7 mouse cellular contexts compared by ENCODE assay signal in the genomic region with DNA sequence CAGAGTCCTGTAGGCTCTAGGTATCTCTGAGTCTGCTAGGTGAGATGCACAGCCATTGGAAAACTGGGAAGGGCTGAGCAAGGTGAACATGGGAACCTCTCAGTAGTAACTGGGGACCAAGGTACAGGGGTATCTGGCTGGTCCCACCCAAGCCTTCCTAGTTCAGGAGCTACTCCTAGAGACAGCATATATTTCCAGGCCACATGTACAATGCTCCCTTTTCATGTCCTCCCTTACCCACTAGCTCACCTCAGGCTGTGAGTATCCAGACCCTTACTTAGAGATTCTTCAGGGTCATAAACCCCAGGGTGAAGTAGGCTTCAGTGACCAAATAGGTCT. TPM values are rescaled to one million over a fixed set of nuclear protein-coding genes. Genes with fewer than 3 reads are reported as not detected.
DNase-seq lines count a peak whose midpoint lies in the region; ATAC-seq and TF ChIP-seq lines count a peak whose summit lies in the region.

No protein-coding gene starts in this region.

- H3K4me3 ChIP-seq in lung, embryonic 14.5 days (ENCODE audit: low read depth, low read length): peak overlapping the region; percentile 41
- peak overlapping the region; percentile 43 for H3K4me3 ChIP-seq in forebrain, embryonic 15.5 days
- H3K4me3 ChIP-seq in limb, embryonic 12.5 days (replicated peaks): peak overlapping the region; percentile 46
- peak overlapping the region; percentile 44 for H3K4me3 ChIP-seq in stomach, embryonic 16.5 days (replicated peaks; ENCODE audit: low read length)

- peaks cover 13% of the 10 kb centered on the region for H3K27me3 ChIP-seq in lung, embryonic 14.5 days (ENCODE audit: insufficient read depth, low read length)
- no peaks in the 10 kb centered on the region for H3K27me3 ChIP-seq in forebrain, embryonic 15.5 days
- peaks cover 20% of the 10 kb centered on the region for H3K27me3 ChIP-seq in limb, embryonic 12.5 days
- H3K27me3 ChIP-seq in stomach, embryonic 16.5 days (ENCODE audit: control insufficient read depth, insufficient read depth, low read length): no peaks in the 10 kb centered on the region

- peak; percentile 28; the same call in 1 of the 2 replicates for ATAC-seq in lung, embryonic 14.5 days (ENCODE audit: insufficient read depth)
- peak; percentile 51 for ATAC-seq in forebrain, embryonic 15.5 days (replicated peaks)
- no peak for ATAC-seq in limb, embryonic 12.5 days (ENCODE audit: insufficient number of reproducible peaks, insufficient read depth, low FRiP score, low TSS enrichment, low read depth)
- 0 out of 2 replicates have a peak, but pooled peaks have one; percentile 21 for ATAC-seq in stomach, embryonic 16.5 days (ENCODE audit: insufficient read depth, low FRiP score)
- no peak for ATAC-seq in granulocyte monocyte progenitor cell, adult 5-6 weeks (replicated peaks; ENCODE audit: poor library complexity, severe bottlenecking)

- H3K27ac ChIP-seq in lung, embryonic 14.5 days (ENCODE audit: low read depth): no peak overlapping the region
- no peak overlapping the region for H3K27ac ChIP-seq in forebrain, embryonic 15.5 days (replicated peaks)
- no peak overlapping the region for H3K27ac ChIP-seq in limb, embryonic 12.5 days
- H3K27ac ChIP-seq in stomach, embryonic 16.5 days (ENCODE audit: low read length): no peak overlapping the region

- DNase-seq in lung, embryonic 14.5 days: no peak
- no peak for DNase-seq in lung, postnatal 4 days
- DNase-seq in urinary bladder, postnatal 25 days (ENCODE audit: low spot score): no peak

- no peaks in the 10 kb centered on the region for H3K4me1 ChIP-seq in lung, embryonic 14.5 days (ENCODE audit: insufficient read depth)
- 0 out of 2 replicates have a peak, but pooled peaks cover 5% of the 10 kb centered on the region for H3K4me1 ChIP-seq in forebrain, embryonic 15.5 days
- 0 out of 2 replicates have a peak, but pooled peaks cover 5% of the 10 kb centered on the region for H3K4me1 ChIP-seq in limb, embryonic 12.5 days (replicated peaks)
- H3K4me1 ChIP-seq in stomach, embryonic 16.5 days (ENCODE audit: control insufficient read depth, insufficient read depth, low read length): no peaks in the 10 kb centered on the region

- peak overlapping the region; percentile 56; the same call in 1 of the 2 replicates for H3K9ac ChIP-seq in lung, embryonic 14.5 days
- peak overlapping the region; percentile 44 for H3K9ac ChIP-seq in forebrain, embryonic 15.5 days (replicated peaks)
- H3K9ac ChIP-seq in limb, embryonic 12.5 days (replicated peaks): no peak overlapping the region
- H3K9ac ChIP-seq in stomach, embryonic 16.5 days (ENCODE audit: low read length): peak overlapping the region; percentile 65

- TF ChIP-seq CTCF in lung, embryonic 14.5 days (IDR thresholded peaks at IDR 0.05; ENCODE audit: low read depth): no peak

- no peaks in the 10 kb centered on the region for H3K9me3 ChIP-seq in lung, embryonic 14.5 days (ENCODE audit: low read depth, low read length)
- no peaks in the 10 kb centered on the region for H3K9me3 ChIP-seq in forebrain, embryonic 15.5 days
- H3K9me3 ChIP-seq in limb, embryonic 12.5 days: no peaks in the 10 kb centered on the region
- no peaks in the 10 kb centered on the region for H3K9me3 ChIP-seq in stomach, embryonic 16.5 days (replicated peaks; ENCODE audit: control insufficient read depth, low read length)

- peak overlapping the region; percentile 84 for H3K4me2 ChIP-seq in lung, embryonic 14.5 days
- H3K4me2 ChIP-seq in forebrain, embryonic 15.5 days (replicated peaks): peak overlapping the region; percentile 48
- peak overlapping the region; percentile 83 for H3K4me2 ChIP-seq in limb, embryonic 12.5 days
- H3K4me2 ChIP-seq in stomach, embryonic 16.5 days (ENCODE audit: low read depth, low read length): peak overlapping the region; percentile 72

- no peaks in the 10 kb centered on the region for H3K36me3 ChIP-seq in lung, embryonic 14.5 days (ENCODE audit: insufficient read depth)
- H3K36me3 ChIP-seq in forebrain, embryonic 15.5 days: no peaks in the 10 kb centered on the region
- H3K36me3 ChIP-seq in limb, embryonic 12.5 days: no peaks in the 10 kb centered on the region
- no peaks in the 10 kb centered on the region for H3K36me3 ChIP-seq in stomach, embryonic 16.5 days (ENCODE audit: control insufficient read depth, insufficient read depth, low read length)

RNA-seq across cellular contexts. Expression of a gene that starts 0.6 kb away (rescaled TPM):
- polyA plus RNA-seq in lung, embryonic 14.5 days (2014; fragmentation: Nextera tagmentation; extraction: Ambion mirVana): 12.9 and 13.3 TPM in 2 replicates
- 12.4 and 13.0 TPM in 2 replicates for polyA plus RNA-seq in forebrain, embryonic 15.5 days (2015; fragmentation: Nextera tagmentation; extraction: Ambion mirVana)
- 2.6 and 2.8 TPM in 2 replicates for polyA plus RNA-seq in limb, embryonic 12.5 days (2016; fragmentation: Nextera tagmentation; extraction: Ambion mirVana)
- polyA plus RNA-seq in stomach, embryonic 16.5 days (2015; fragmentation: Nextera tagmentation; extraction: Ambion mirVana): 4.6 and 5.1 TPM in 2 replicates
- 15.3 and 19.3 TPM in 2 replicates for total RNA-seq in granulocyte monocyte progenitor cell, adult 5-6 weeks (2014; fragmentation: Nextera tagmentation)
- 21.8 and 22.4 TPM in 2 replicates for total RNA-seq in granulocyte monocyte progenitor cell, adult 5-6 weeks (2017)

Comparison
In these comparisons a context has a peak if more than half of its experiments do, and no peak if none do; other contexts are left out.
1. ATAC-seq: peak in lung, embryonic 14.5 days (single experiment), forebrain, embryonic 15.5 days (single experiment) and stomach, embryonic 16.5 days (single experiment); none in limb, embryonic 12.5 days (single experiment) and granulocyte monocyte progenitor cell, adult 5-6 weeks (single experiment).
2. Peak in every context shown above with its lines, with median percentiles within 50 percentile points of each other: H3K4me2 ChIP-seq and H3K4me3 ChIP-seq.